Mouse (Mus musculus): Measurements from ENCODE around the gene Ergic1.
A peak's percentile ranks its signal among the peaks of the same experiment; 100 is the strongest.

Gene Ergic1

GRCm38 (mm10) chr17:26675845-26676244 is 114.6 kb downstream of the Ergic1 start:
- no peak for DNase-seq

- peak; percentile 93 for DNase-seq
Measured at GRCm38 (mm10) chr17:26676252-26676615, 114.9 kb downstream of the Ergic1 start.

- no peak for DNase-seq
Measured at GRCm38 (mm10) chr17:26676616-26677376, 115.5 kb downstream of the Ergic1 start.

GRCm38 (mm10) chr17:26677711-26678637 is 116.7 kb downstream of the Ergic1 start:
- no peak for DNase-seq

- no peak for DNase-seq
Measured at GRCm38 (mm10) chr17:26681276-26681675, 120.0 kb downstream of the Ergic1 start.

- DNase-seq = no peak
Measured at GRCm38 (mm10) chr17:26686334-26687000, 125.2 kb downstream of the Ergic1 start.

GRCm38 (mm10) chr17:26688795-26689735 is 127.8 kb downstream of the Ergic1 start:
- DNase-seq = no peak

GRCm38 (mm10) chr17:26689810-26690209 is 128.5 kb downstream of the Ergic1 start:
- no peak for DNase-seq

- DNase-seq = no peak
Measured at GRCm38 (mm10) chr17:26690236-26690635, 128.9 kb downstream of the Ergic1 start.

GRCm38 (mm10) chr17:26691110-26691509 is 129.8 kb downstream of the Ergic1 start:
- DNase-seq = no peak

- DNase-seq = no peak
Measured at GRCm38 (mm10) chr17:26693424-26693823, 132.1 kb downstream of the Ergic1 start.

GRCm38 (mm10) chr17:26694171-26694570 is 132.9 kb downstream of the Ergic1 start:
- DNase-seq = no peak

- no peak for DNase-seq
Measured at GRCm38 (mm10) chr17:26695193-26695592, 133.9 kb downstream of the Ergic1 start.

GRCm38 (mm10) chr17:26698846-26699245 is 137.6 kb downstream of the Ergic1 start:
- DNase-seq = peak; percentile 27

- DNase-seq = no peak
Measured at GRCm38 (mm10) chr17:26699819-26700616, 138.7 kb downstream of the Ergic1 start.

- DNase-seq = no peak
Measured at GRCm38 (mm10) chr17:26701565-26701964, 140.3 kb downstream of the Ergic1 start.

- DNase-seq = no peak
Measured at GRCm38 (mm10) chr17:26702621-26703020, 141.3 kb downstream of the Ergic1 start.

GRCm38 (mm10) chr17:26703671-26704070 is 142.4 kb downstream of the Ergic1 start:
- DNase-seq = no peak

GRCm38 (mm10) chr17:26705463-26706359 is 144.4 kb downstream of the Ergic1 start:
- DNase-seq = no peak
